Mouse (Mus musculus) embryonic fibroblast, embryonic 13.5 days (primary cell): ENCODE data around the gene Pten.
"Not testable (repeated sequence)": the region's sequence is repeated elsewhere in the genome, so short reads cannot be mapped to it uniquely, and the experiment has no call there.

Experiments used
- CTCF ChIP-seq: IDR thresholded peaks from 2 replicates; pipeline ENCODE4 v1.5.1; 2011; ENCODE audit warnings: mild to moderate bottlenecking, control low read depth, low read length, moderate library complexity, borderline replicate concordance; ENCODE audit not compliant: insufficient read depth
- POLR2A ChIP-seq: IDR thresholded peaks from 2 replicates; pipeline ENCODE4 v1.6.1; 2011; ENCODE audit warnings: low read depth, mild to moderate bottlenecking, control low read depth, low read length, moderate library complexity

DNA sequence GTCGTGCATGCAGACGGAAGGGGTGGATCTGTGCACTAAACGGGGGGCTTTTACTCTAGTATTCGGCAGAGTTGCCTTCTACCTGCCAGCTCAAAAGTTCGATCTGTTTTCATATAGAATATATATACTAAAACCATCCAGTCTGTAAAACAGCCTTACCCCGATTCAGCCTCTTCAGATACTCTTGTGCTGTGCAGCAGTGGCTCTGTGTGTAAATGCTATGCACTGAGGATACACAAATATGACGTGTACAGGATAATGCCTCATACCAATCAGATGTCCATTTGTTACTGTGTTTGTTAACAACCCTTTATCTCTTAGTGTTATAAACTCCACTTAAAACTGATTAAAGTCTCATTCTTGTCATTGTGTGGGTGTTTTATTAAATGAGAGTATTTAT lies 65.7 kb downstream of the Pten start:
- not testable (repeated sequence) for TF ChIP-seq CTCF, POLR2A
